Mouse (Mus musculus) heart, postnatal 0 days (tissue): Measurements from ENCODE around the gene Taf5l.

Source experiments
- CTCF ChIP-seq: IDR thresholded peaks from 2 replicates; pipeline ENCODE4 v1.5.1; 2016; ENCODE audit warnings: antibody characterized with exemption, control low read depth, low read depth
- EP300 ChIP-seq: IDR thresholded peaks from 2 replicates; pipeline ENCODE4 v1.6.1; 2016; ENCODE audit warnings: antibody characterized with exemption, low read depth

DNA sequence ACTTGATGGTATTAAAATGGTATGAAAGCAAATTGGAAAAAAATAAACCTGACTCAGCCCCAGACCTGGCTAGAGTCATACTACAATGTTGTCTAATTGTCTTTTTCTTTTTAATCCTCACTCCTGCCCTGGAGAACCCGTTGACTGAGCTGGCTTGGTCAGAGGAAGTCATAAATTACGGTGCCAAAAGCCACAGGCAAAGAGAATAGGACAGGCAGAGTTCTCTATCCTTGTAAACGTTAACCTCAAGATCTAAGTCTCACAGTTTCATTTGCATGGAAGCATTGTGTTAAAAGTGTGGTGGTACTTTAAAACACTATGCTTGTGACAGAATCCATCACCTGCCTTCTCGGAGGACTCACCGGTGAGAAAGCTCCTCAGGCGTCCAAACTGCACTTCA is 13.4 kb downstream of the Taf5l start:
- TF ChIP-seq EP300 (no peak), CTCF (no peak)
